Mouse (Mus musculus) left cerebral cortex, postnatal 4 days (tissue): ENCODE measurements around the gene Map4. TPM values are rescaled to one million over a fixed set of nuclear protein-coding genes. Genes with fewer than 3 reads are reported as not detected.

Experiments
- DNase-seq: peaks from one replicate; pipeline ENCODE4 v3.0.0-alpha.2; 2022
- intact Hi-C: fragments of 180-260 bp; cut with DNase I; formaldehyde crosslinking; loops from one replicate; pipeline ENCODE4 v1.15.1; 2025
- total RNA-seq, 2 experiments: library from RNA; stranded (reverse); gene quantifications; 2 replicates each; pipeline ENCODE4 v1.2.3; 2021

Map4 gene
- total RNA-seq, 2 experiments from 2014 or later = 477 to 488 TPM

- intact Hi-C loops = no loop called here
- no peak for DNase-seq
These were observed 16.9 kb upstream of the Map4 start for GRCm38 (mm10) chr9:109914269-109914926.

- peak; percentile 12 for DNase-seq
- intact Hi-C loops = no loop called here
These were observed 13.3 kb upstream of the Map4 start for GRCm38 (mm10) chr9:109917931-109918330.

- no peak for DNase-seq
- intact Hi-C loops = no loop called here
These were observed 2.1 kb upstream of the Map4 start for GRCm38 (mm10) chr9:109929131-109929530.

GRCm38 (mm10) chr9:109930063-109930462 lies 1.2 kb upstream of the Map4 start:
- no peak for DNase-seq
- intact Hi-C loops = loop anchor here (5.0 kb wide), 1 partner anchor 38 kb away; no protein-coding TSS in a partner anchor

GRCm38 (mm10) chr9:109930752-109931151 lies 508 bp upstream of the Map4 start:
- no peak for DNase-seq
- intact Hi-C loops = loop anchor here (5.0 kb wide), 1 partner anchor 38 kb away; no protein-coding TSS in a partner anchor

- intact Hi-C loops = loop anchor here (5.0 kb wide), 1 partner anchor 40 kb away; no protein-coding TSS in a partner anchor
- no peak for DNase-seq
These were observed 1.1 kb downstream of the Map4 start for GRCm38 (mm10) chr9:109932361-109932755.

- intact Hi-C loops = loop anchor here (5.0 kb wide), 1 partner anchor 41 kb away; no protein-coding TSS in a partner anchor
- peak; percentile 27 for DNase-seq
These were observed 1.6 kb downstream of the Map4 start for GRCm38 (mm10) chr9:109932756-109933375.

GRCm38 (mm10) chr9:109939401-109939800 lies 8.1 kb downstream of the Map4 start:
- intact Hi-C loops = loop anchor here (5.0 kb wide), 1 partner anchor 38 kb away; no protein-coding TSS in a partner anchor
- DNase-seq = no peak

- DNase-seq = no peak
- intact Hi-C loops = no loop called here
These were observed 11.5 kb downstream of the Map4 start for GRCm38 (mm10) chr9:109942796-109943195.

- no peak for DNase-seq
- intact Hi-C loops = no loop called here
These were observed 13.5 kb downstream of the Map4 start for GRCm38 (mm10) chr9:109944712-109945111.

- intact Hi-C loops = no loop called here
- DNase-seq = no peak
These were observed 17.3 kb downstream of the Map4 start for GRCm38 (mm10) chr9:109948546-109948945.

GRCm38 (mm10) chr9:109949801-109950200 lies 18.5 kb downstream of the Map4 start:
- intact Hi-C loops = no loop called here
- no peak for DNase-seq

- no peak for DNase-seq
- intact Hi-C loops = no loop called here
These were observed 22.3 kb downstream of the Map4 start for GRCm38 (mm10) chr9:109953538-109953937.

GRCm38 (mm10) chr9:109954631-109955030 lies 23.4 kb downstream of the Map4 start:
- intact Hi-C loops = no loop called here
- no peak for DNase-seq

GRCm38 (mm10) chr9:109959456-109960150 lies 28.3 kb downstream of the Map4 start:
- no peak for DNase-seq
- intact Hi-C loops = no loop called here

GRCm38 (mm10) chr9:109960593-109960992 lies 29.3 kb downstream of the Map4 start:
- intact Hi-C loops = no loop called here
- no peak for DNase-seq

GRCm38 (mm10) chr9:109964761-109965160 lies 33.5 kb downstream of the Map4 start:
- intact Hi-C loops = no loop called here
- DNase-seq = no peak

GRCm38 (mm10) chr9:109968351-109969116 lies 37.3 kb downstream of the Map4 start:
- intact Hi-C loops = no loop called here
- no peak for DNase-seq

- DNase-seq = no peak
- intact Hi-C loops = no loop called here
These were observed 37.9 kb downstream of the Map4 start for GRCm38 (mm10) chr9:109969181-109969580.

GRCm38 (mm10) chr9:109969792-109970336 lies 38.6 kb downstream of the Map4 start:
- intact Hi-C loops = no loop called here
- no peak for DNase-seq
